Mouse (Mus musculus): ENCODE results near the gene Dnajc27. TPM values are rescaled to one million over a fixed set of nuclear protein-coding genes. Genes with fewer than 3 reads are reported as not detected.

Dnajc27 gene
- polyA plus RNA-seq, 1 experiment: 6.1 TPM

GRCm38 (mm10) chr12:4076383-4076782 lies 6.0 kb upstream of the Dnajc27 start:
- Histone ChIP-seq H3K27ac (ENCODE audit: insufficient read depth, low read length) (no peak overlapping the region), H3K4me3 (ENCODE audit: insufficient read depth, low read length) (no peak overlapping the region), H3K4me1 (ENCODE audit: control insufficient read depth, insufficient read depth, low read length) (no peaks in the 10 kb centered on the region)
- TF ChIP-seq CTCF (IDR thresholded peaks at IDR 0.05; ENCODE audit: borderline replicate concordance, insufficient read depth, low read length) (no peak), POLR2A (IDR thresholded peaks at IDR 0.05; ENCODE audit: low read depth, low read length) (no peak)

GRCm38 (mm10) chr12:4078069-4078468 lies 4.3 kb upstream of the Dnajc27 start:
- TF ChIP-seq CTCF (IDR thresholded peaks at IDR 0.05; ENCODE audit: borderline replicate concordance, insufficient read depth, low read length) (no peak), POLR2A (IDR thresholded peaks at IDR 0.05; ENCODE audit: low read depth, low read length) (no peak)
- no peak overlapping the region for H3K27ac ChIP-seq (ENCODE audit: insufficient read depth, low read length)
- no peaks in the 10 kb centered on the region for H3K4me1 ChIP-seq (ENCODE audit: control insufficient read depth, insufficient read depth, low read length)
- no peak overlapping the region for H3K4me3 ChIP-seq (ENCODE audit: insufficient read depth, low read length)

- no peak for TF ChIP-seq POLR2A (IDR thresholded peaks at IDR 0.05; ENCODE audit: low read depth, low read length)
- no peak for TF ChIP-seq CTCF (IDR thresholded peaks at IDR 0.05; ENCODE audit: borderline replicate concordance, insufficient read depth, low read length)
- Histone ChIP-seq H3K4me1 (ENCODE audit: control insufficient read depth, insufficient read depth, low read length) (peaks cover 2% of the 10 kb centered on the region), H3K4me3 (ENCODE audit: insufficient read depth, low read length) (no peak overlapping the region), H3K27ac (ENCODE audit: insufficient read depth, low read length) (no peak overlapping the region)
Measured at GRCm38 (mm10) chr12:4080311-4080710, 2.1 kb upstream of the Dnajc27 start.

GRCm38 (mm10) chr12:4083441-4083840 lies 1.1 kb downstream of the Dnajc27 start:
- peak overlapping the region; percentile 5; the same call in 1 of the 2 replicates for H3K4me3 ChIP-seq (ENCODE audit: insufficient read depth, low read length)
- no peak for TF ChIP-seq POLR2A (IDR thresholded peaks at IDR 0.05; ENCODE audit: low read depth, low read length)
- no peak for TF ChIP-seq CTCF (IDR thresholded peaks at IDR 0.05; ENCODE audit: borderline replicate concordance, insufficient read depth, low read length)

GRCm38 (mm10) chr12:4107383-4107782 lies 25.0 kb downstream of the Dnajc27 start:
- Histone ChIP-seq H3K27ac (ENCODE audit: insufficient read depth, low read length) (no peak overlapping the region), H3K4me1 (ENCODE audit: control insufficient read depth, insufficient read depth, low read length) (no peaks in the 10 kb centered on the region), H3K4me3 (ENCODE audit: insufficient read depth, low read length) (no peak overlapping the region)
- TF ChIP-seq CTCF (IDR thresholded peaks at IDR 0.05; ENCODE audit: borderline replicate concordance, insufficient read depth, low read length) (peak; percentile 80), POLR2A (IDR thresholded peaks at IDR 0.05; ENCODE audit: low read depth, low read length) (no peak)

More at GRCm38 (mm10) chr12:4083441-4083840, 1.1 kb downstream of the Dnajc27 start:
- Histone ChIP-seq H3K27ac (ENCODE audit: insufficient read depth, low read length) (no peak overlapping the region), H3K4me1 (ENCODE audit: control insufficient read depth, insufficient read depth, low read length) (peaks cover 2% of the 10 kb centered on the region)

- Histone ChIP-seq H3K4me1 (ENCODE audit: control insufficient read depth, insufficient read depth, low read length) (no peaks in the 10 kb centered on the region), H3K27ac (ENCODE audit: insufficient read depth, low read length) (no peak overlapping the region), H3K4me3 (ENCODE audit: insufficient read depth, low read length) (no peak overlapping the region)
- TF ChIP-seq POLR2A (IDR thresholded peaks at IDR 0.05; ENCODE audit: low read depth, low read length) (no peak), CTCF (IDR thresholded peaks at IDR 0.05; ENCODE audit: borderline replicate concordance, insufficient read depth, low read length) (no peak)
Measured at GRCm38 (mm10) chr12:4116132-4116531, 33.7 kb downstream of the Dnajc27 start.

GRCm38 (mm10) chr12:4117136-4117535 lies 34.8 kb downstream of the Dnajc27 start:
- TF ChIP-seq CTCF (IDR thresholded peaks at IDR 0.05; ENCODE audit: borderline replicate concordance, insufficient read depth, low read length) (no peak), POLR2A (IDR thresholded peaks at IDR 0.05; ENCODE audit: low read depth, low read length) (no peak)
- Histone ChIP-seq H3K27ac (ENCODE audit: insufficient read depth, low read length) (no peak overlapping the region), H3K4me3 (ENCODE audit: insufficient read depth, low read length) (no peak overlapping the region), H3K4me1 (ENCODE audit: control insufficient read depth, insufficient read depth, low read length) (no peaks in the 10 kb centered on the region)

GRCm38 (mm10) chr12:4117579-4117978 lies 35.2 kb downstream of the Dnajc27 start:
- no peaks in the 10 kb centered on the region for H3K4me1 ChIP-seq (ENCODE audit: control insufficient read depth, insufficient read depth, low read length)
- TF ChIP-seq CTCF (IDR thresholded peaks at IDR 0.05; ENCODE audit: borderline replicate concordance, insufficient read depth, low read length) (no peak), POLR2A (IDR thresholded peaks at IDR 0.05; ENCODE audit: low read depth, low read length) (no peak)
- no peak overlapping the region for H3K27ac ChIP-seq (ENCODE audit: insufficient read depth, low read length)
- no peak overlapping the region for H3K4me3 ChIP-seq (ENCODE audit: insufficient read depth, low read length)

GRCm38 (mm10) chr12:4127346-4127745 lies 45.0 kb downstream of the Dnajc27 start:
- no peak for TF ChIP-seq POLR2A (IDR thresholded peaks at IDR 0.05; ENCODE audit: low read depth, low read length)
- Histone ChIP-seq H3K4me1 (ENCODE audit: control insufficient read depth, insufficient read depth, low read length) (peaks cover 3% of the 10 kb centered on the region; the same call in 1 of the 2 replicates), H3K4me3 (ENCODE audit: insufficient read depth, low read length) (no peak overlapping the region), H3K27ac (ENCODE audit: insufficient read depth, low read length) (no peak overlapping the region)

GRCm38 (mm10) chr12:4132941-4133846 lies 50.8 kb downstream of the Dnajc27 start, which contains the start of gene Adcy3:
TSS of gene Adcy3 (plus strand) at chr12:4133103.
- no peak within 1 kb of the TSS for H3K27ac ChIP-seq (ENCODE audit: insufficient read depth, low read length)
- H3K4me1 ChIP-seq (ENCODE audit: control insufficient read depth, insufficient read depth, low read length): no peaks in the 10 kb centered on the region
- H3K4me3 ChIP-seq (ENCODE audit: insufficient read depth, low read length): peak within 1 kb of the TSS; percentile 61
- TF ChIP-seq CTCF (IDR thresholded peaks at IDR 0.05; ENCODE audit: borderline replicate concordance, insufficient read depth, low read length) (no peak), POLR2A (IDR thresholded peaks at IDR 0.05; ENCODE audit: low read depth, low read length) (peak; percentile 55)

Data from embryonic fibroblast, embryonic 13.5 days (primary cell).